Mouse (Mus musculus): Measurements from ENCODE around the gene Bcar1. TPM values are rescaled to one million over a fixed set of nuclear protein-coding genes. Genes with fewer than 3 reads are reported as not detected.

Bcar1 gene
- polyA plus RNA-seq, 1 experiment: not detected

- TF ChIP-seq CTCF (IDR thresholded peaks at IDR 0.05; ENCODE audit: insufficient read depth, low read depth, low read length) (no peak), POLR2A (IDR thresholded peaks at IDR 0.05; ENCODE audit: insufficient read depth, low read depth, low read length) (no peak)
- no peak overlapping the region for H3K27ac ChIP-seq (ENCODE audit: insufficient read depth, low read depth, low read length)
- 86% methylated on average over 5 of the region's 5 CpGs for WGBS
- H3K4me1 ChIP-seq (ENCODE audit: control insufficient read depth, insufficient read depth, low read length): no peaks in the 10 kb centered on the region
- H3K4me3 ChIP-seq (ENCODE audit: insufficient read depth, low read depth, low read length): no peak overlapping the region
Observed at GRCm38 (mm10) chr8:111705699-111706098, 37.9 kb downstream of the Bcar1 start.

GRCm38 (mm10) chr8:111705222-111705621 is 38.4 kb downstream of the Bcar1 start:
- Histone ChIP-seq H3K27ac (ENCODE audit: insufficient read depth, low read depth, low read length) (no peak overlapping the region), H3K4me1 (ENCODE audit: control insufficient read depth, insufficient read depth, low read length) (no peaks in the 10 kb centered on the region), H3K4me3 (ENCODE audit: insufficient read depth, low read depth, low read length) (no peak overlapping the region)
- TF ChIP-seq CTCF (IDR thresholded peaks at IDR 0.05; ENCODE audit: insufficient read depth, low read depth, low read length): no peak
- no peak for TF ChIP-seq POLR2A (IDR thresholded peaks at IDR 0.05; ENCODE audit: insufficient read depth, low read depth, low read length)
- WGBS: 89% methylated on average over 3 of the region's 3 CpGs

GRCm38 (mm10) chr8:111704585-111704984 is 39.0 kb downstream of the Bcar1 start:
- TF ChIP-seq CTCF (IDR thresholded peaks at IDR 0.05; ENCODE audit: insufficient read depth, low read depth, low read length): no peak
- no peak for TF ChIP-seq POLR2A (IDR thresholded peaks at IDR 0.05; ENCODE audit: insufficient read depth, low read depth, low read length)
- Histone ChIP-seq H3K4me3 (ENCODE audit: insufficient read depth, low read depth, low read length) (no peak overlapping the region), H3K27ac (ENCODE audit: insufficient read depth, low read depth, low read length) (no peak overlapping the region), H3K4me1 (ENCODE audit: control insufficient read depth, insufficient read depth, low read length) (no peaks in the 10 kb centered on the region)
- WGBS: 95% methylated on average over 12 of the region's 12 CpGs

- Histone ChIP-seq H3K4me1 (ENCODE audit: control insufficient read depth, insufficient read depth, low read length) (no peaks in the 10 kb centered on the region), H3K4me3 (ENCODE audit: insufficient read depth, low read depth, low read length) (no peak overlapping the region), H3K27ac (ENCODE audit: insufficient read depth, low read depth, low read length) (no peak overlapping the region)
- TF ChIP-seq CTCF (IDR thresholded peaks at IDR 0.05; ENCODE audit: insufficient read depth, low read depth, low read length) (no peak), POLR2A (IDR thresholded peaks at IDR 0.05; ENCODE audit: insufficient read depth, low read depth, low read length) (no peak)
- 91% methylated on average over 9 of the region's 9 CpGs for WGBS
Observed at GRCm38 (mm10) chr8:111701380-111701779, 42.2 kb downstream of the Bcar1 start.

GRCm38 (mm10) chr8:111700740-111701139 is 42.9 kb downstream of the Bcar1 start:
- TF ChIP-seq CTCF (IDR thresholded peaks at IDR 0.05; ENCODE audit: insufficient read depth, low read depth, low read length) (no peak), POLR2A (IDR thresholded peaks at IDR 0.05; ENCODE audit: insufficient read depth, low read depth, low read length) (no peak)
- no peak overlapping the region for H3K27ac ChIP-seq (ENCODE audit: insufficient read depth, low read depth, low read length)
- no peaks in the 10 kb centered on the region for H3K4me1 ChIP-seq (ENCODE audit: control insufficient read depth, insufficient read depth, low read length)
- WGBS: 97% methylated on average over 5 of the region's 5 CpGs
- H3K4me3 ChIP-seq (ENCODE audit: insufficient read depth, low read depth, low read length): no peak overlapping the region

- H3K4me1 ChIP-seq (ENCODE audit: control insufficient read depth, insufficient read depth, low read length): no peaks in the 10 kb centered on the region
- 86% methylated on average over 3 of the region's 3 CpGs for WGBS
- H3K4me3 ChIP-seq (ENCODE audit: insufficient read depth, low read depth, low read length): no peak overlapping the region
- TF ChIP-seq POLR2A (IDR thresholded peaks at IDR 0.05; ENCODE audit: insufficient read depth, low read depth, low read length): no peak
- TF ChIP-seq CTCF (IDR thresholded peaks at IDR 0.05; ENCODE audit: insufficient read depth, low read depth, low read length): no peak
- no peak overlapping the region for H3K27ac ChIP-seq (ENCODE audit: insufficient read depth, low read depth, low read length)
Observed at GRCm38 (mm10) chr8:111700201-111700600, 43.4 kb downstream of the Bcar1 start.

- H3K4me3 ChIP-seq (ENCODE audit: insufficient read depth, low read depth, low read length): no peak overlapping the region
- WGBS: 17% methylated on average over 1 of the region's 1 CpGs
- no peak overlapping the region for H3K27ac ChIP-seq (ENCODE audit: insufficient read depth, low read depth, low read length)
- TF ChIP-seq CTCF (IDR thresholded peaks at IDR 0.05; ENCODE audit: insufficient read depth, low read depth, low read length): no peak
- TF ChIP-seq POLR2A (IDR thresholded peaks at IDR 0.05; ENCODE audit: insufficient read depth, low read depth, low read length): no peak
- H3K4me1 ChIP-seq (ENCODE audit: control insufficient read depth, insufficient read depth, low read length): no peaks in the 10 kb centered on the region
Observed at GRCm38 (mm10) chr8:111699035-111699434, 44.6 kb downstream of the Bcar1 start.

- Histone ChIP-seq H3K27ac (ENCODE audit: insufficient read depth, low read depth, low read length) (no peak overlapping the region), H3K4me3 (ENCODE audit: insufficient read depth, low read depth, low read length) (no peak overlapping the region), H3K4me1 (ENCODE audit: control insufficient read depth, insufficient read depth, low read length) (no peaks in the 10 kb centered on the region)
- WGBS: 91% methylated on average over 10 of the region's 10 CpGs
- TF ChIP-seq POLR2A (IDR thresholded peaks at IDR 0.05; ENCODE audit: insufficient read depth, low read depth, low read length): no peak
- TF ChIP-seq CTCF (IDR thresholded peaks at IDR 0.05; ENCODE audit: insufficient read depth, low read depth, low read length): no peak
Observed at GRCm38 (mm10) chr8:111697655-111698054, 46.0 kb downstream of the Bcar1 start.

GRCm38 (mm10) chr8:111695441-111695840 is 48.2 kb downstream of the Bcar1 start:
- Histone ChIP-seq H3K4me1 (ENCODE audit: control insufficient read depth, insufficient read depth, low read length) (no peaks in the 10 kb centered on the region), H3K27ac (ENCODE audit: insufficient read depth, low read depth, low read length) (no peak overlapping the region), H3K4me3 (ENCODE audit: insufficient read depth, low read depth, low read length) (no peak overlapping the region)
- 44% methylated on average over 7 of the region's 7 CpGs for WGBS
- TF ChIP-seq POLR2A (IDR thresholded peaks at IDR 0.05; ENCODE audit: insufficient read depth, low read depth, low read length) (no peak), CTCF (IDR thresholded peaks at IDR 0.05; ENCODE audit: insufficient read depth, low read depth, low read length) (no peak)

GRCm38 (mm10) chr8:111693261-111693741 is 50.3 kb downstream of the Bcar1 start:
- Histone ChIP-seq H3K4me1 (ENCODE audit: control insufficient read depth, insufficient read depth, low read length) (no peaks in the 10 kb centered on the region), H3K4me3 (ENCODE audit: insufficient read depth, low read depth, low read length) (no peak overlapping the region), H3K27ac (ENCODE audit: insufficient read depth, low read depth, low read length) (no peak overlapping the region)
- TF ChIP-seq CTCF (IDR thresholded peaks at IDR 0.05; ENCODE audit: insufficient read depth, low read depth, low read length): no peak
- no peak for TF ChIP-seq POLR2A (IDR thresholded peaks at IDR 0.05; ENCODE audit: insufficient read depth, low read depth, low read length)
- WGBS: 73% methylated on average over 6 of the region's 6 CpGs

All from olfactory bulb, adult 2 months (tissue).